Mouse (Mus musculus) spleen, adult 2 months (tissue): ENCODE measurements around the gene Gm8281.
"Not testable (repeated sequence)": the region's sequence is repeated elsewhere in the genome, so short reads cannot be mapped to it uniquely, and the experiment has no call there.

Experiments used
- CTCF ChIP-seq: fragments of 200-500 bp; IDR thresholded peaks from 2 replicates; pipeline ENCODE4 v1.5.1; 2011; ENCODE audit warnings: mild to moderate bottlenecking, inconsistent platforms; ENCODE audit not compliant: insufficient read depth, insufficient read length, insufficient replicate concordance; ENCODE audit errors: extremely low read depth
- POLR2A ChIP-seq: fragments of 200-500 bp; IDR thresholded peaks from 2 replicates; pipeline ENCODE4 v1.6.1; 2011; ENCODE audit warnings: low read depth, low read length, inconsistent platforms

GRCm38 (mm10) chr14:5070611-5071490 is at the start of gene Gm8281:
- TF ChIP-seq POLR2A, CTCF: not testable (repeated sequence)
